Mouse (Mus musculus) spleen, embryonic (tissue): Measurements from ENCODE around the gene Sox30.

Experiments used
- CTCF ChIA-PET: fragments of 350-600 bp; sonication (Branson Sonifier 250); formaldehyde crosslinking; loops from one replicate; lab custom pipeline; 2022; lab: Charles Lee

The Sox30 gene

DNA sequence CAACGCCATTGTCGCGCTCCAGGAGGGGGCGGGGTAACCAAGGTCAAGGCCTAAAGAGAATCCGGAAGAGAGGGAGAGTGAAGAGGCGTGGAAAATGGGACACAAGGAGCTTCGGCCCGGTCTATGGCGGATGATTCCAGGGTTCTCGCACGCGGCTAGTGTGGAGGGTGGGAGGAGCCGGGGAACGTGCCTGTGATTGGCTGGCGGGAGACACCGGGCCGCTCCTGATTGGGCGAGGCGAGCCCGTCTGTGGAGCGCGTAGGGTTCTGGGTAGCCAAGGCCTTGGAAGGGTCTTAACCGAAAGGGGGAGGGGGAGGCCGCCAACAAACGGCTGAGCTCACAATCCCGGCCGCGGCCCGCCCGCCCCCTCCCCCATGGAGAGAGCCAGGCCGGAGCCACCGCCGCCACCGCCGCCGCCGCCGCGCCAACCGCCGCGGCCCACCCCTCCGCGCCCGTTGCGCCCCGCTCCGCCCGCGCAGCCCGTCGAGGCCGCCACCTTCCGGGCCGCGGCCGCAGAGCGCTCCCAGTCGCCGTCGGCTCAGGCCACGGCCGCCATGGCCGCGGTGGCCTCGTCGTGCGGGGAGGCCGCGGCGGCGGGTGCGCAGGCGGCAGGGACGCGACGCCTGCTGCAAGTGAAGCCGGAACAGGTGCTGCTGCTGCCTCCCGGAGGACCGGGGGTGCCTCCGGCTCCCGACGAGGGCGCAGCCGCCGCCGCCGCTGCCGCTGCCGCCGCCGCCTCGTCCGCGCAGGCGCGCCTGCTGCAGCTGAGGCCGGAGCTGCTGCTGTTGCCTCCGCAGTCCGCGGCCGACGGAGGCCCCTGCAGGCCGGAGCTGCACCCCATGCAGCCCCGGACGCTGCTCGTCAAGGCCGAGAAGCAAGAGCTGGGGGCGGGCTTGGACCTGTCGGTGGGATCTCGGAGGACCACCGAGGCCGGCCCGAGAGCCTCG lies at the start of gene Sox30:
Sox30 (plus strand) TSS at position 365 of the 947 bp plus-strand sequence.
- CTCF ChIA-PET = no interaction called here

DNA sequence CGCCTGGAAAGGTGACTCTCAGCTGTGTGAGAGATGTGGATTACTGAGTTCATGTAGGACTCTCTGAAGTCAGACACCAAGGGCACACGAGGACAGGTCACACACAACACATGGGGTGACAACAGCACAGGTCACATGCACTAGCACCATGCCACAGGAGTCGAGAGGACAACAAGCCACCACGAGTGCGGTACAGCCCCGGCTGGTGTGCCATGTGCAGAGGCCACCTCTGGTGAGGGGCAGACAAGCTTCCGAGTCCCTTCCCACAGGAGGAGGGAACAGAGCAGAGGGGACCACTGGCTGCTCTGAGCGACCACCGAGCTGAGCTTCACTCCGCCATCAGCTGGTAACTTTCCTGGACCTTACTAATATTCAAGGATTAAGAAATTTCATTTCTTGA lies 47.3 kb upstream of the Sox30 start:
- CTCF ChIA-PET = interaction anchor here (0.6 kb wide), 1 partner anchor 179 kb away, joined by 6 read pairs; no protein-coding TSS in a partner anchor

DNA sequence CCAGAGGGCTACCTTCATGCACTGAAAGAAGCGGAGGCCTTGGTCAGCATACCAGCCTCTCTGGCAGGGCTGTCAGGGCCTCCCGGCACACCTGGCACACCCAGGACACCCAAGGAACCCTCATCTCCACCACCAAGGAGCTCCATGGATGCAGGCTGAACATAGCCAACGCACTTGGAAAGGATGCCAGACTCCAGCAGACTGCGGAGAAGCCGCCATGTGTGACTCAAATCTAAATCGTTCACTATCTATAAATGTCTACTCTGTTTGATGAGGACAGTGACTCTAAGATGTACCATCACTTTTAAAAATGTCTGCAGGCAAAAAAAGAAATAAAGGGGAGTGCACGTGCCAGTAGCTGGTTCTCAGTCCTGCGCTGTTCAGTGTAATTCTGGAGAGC lies 42.6 kb upstream of the Sox30 start:
- CTCF ChIA-PET = no interaction called here

DNA sequence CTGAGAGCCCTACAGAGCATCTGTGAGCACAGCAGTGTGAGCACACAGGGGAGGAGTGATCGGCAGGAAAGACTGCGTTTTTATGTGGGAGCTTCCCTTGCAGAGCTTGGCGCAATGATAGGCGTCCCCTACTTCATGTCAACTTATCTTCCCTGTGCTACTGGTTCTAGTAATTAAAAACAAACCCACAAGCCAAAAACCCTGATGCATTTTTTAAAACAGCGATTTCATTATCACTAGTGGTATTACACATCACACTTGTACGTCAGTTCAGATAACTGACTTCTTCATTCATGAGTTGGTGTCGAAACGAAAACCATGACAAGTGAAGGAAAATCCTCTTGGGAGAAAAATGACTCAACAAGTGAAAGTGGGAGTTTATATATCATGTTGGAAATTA lies 41.2 kb upstream of the Sox30 start:
- CTCF ChIA-PET = interaction anchor here (1.5 kb wide), 1 partner anchor 12 kb away, joined by 7 read pairs; no protein-coding TSS in a partner anchor

DNA sequence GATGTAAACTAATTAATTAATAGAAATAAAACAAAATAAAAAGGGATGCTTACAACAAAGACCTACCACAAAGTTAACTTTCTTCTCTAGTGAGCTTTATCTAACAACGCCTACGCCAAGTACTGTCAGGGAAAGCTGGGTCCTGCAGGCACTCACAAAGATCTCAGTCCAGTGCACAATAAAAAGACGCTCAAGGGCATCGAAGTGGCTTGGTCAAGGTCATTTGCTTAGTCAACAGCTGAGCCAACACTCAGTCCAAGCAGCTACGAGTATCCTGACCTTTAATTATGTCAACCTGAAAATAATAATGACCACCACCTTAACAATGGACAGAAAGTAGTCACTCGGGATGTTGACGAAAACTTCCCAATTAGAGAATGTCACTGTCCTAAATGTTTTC lies 37.8 kb upstream of the Sox30 start:
- CTCF ChIA-PET = no interaction called here

DNA sequence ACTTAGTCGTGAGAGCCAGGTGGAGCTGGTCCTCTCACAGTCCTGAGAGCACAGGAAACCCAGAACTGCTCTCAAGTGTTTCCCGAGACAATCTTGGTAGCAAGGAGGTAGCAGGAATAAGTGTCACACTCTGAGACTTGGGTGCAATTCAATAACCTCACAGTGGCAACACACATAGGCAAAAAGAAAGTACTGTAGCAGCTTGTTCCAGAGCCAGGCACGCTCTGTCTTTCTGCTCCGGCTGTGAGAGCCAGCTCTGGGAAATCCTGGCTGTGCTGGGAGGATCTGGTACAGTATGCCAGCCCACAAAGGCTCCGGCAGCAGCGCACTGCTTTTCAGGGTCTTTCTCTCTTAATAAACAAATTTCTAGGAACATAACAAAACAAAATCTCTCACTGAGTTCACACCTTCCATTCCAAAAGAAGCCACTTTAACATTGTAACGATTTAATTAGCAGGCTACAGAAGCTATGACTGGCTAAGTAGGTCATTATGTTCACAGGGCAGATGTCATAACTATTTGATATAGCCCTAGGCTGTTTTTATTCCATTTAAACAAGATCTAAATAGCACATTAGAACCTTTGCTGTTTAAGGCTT lies 36.9 kb upstream of the Sox30 start:
- CTCF ChIA-PET = no interaction called here

DNA sequence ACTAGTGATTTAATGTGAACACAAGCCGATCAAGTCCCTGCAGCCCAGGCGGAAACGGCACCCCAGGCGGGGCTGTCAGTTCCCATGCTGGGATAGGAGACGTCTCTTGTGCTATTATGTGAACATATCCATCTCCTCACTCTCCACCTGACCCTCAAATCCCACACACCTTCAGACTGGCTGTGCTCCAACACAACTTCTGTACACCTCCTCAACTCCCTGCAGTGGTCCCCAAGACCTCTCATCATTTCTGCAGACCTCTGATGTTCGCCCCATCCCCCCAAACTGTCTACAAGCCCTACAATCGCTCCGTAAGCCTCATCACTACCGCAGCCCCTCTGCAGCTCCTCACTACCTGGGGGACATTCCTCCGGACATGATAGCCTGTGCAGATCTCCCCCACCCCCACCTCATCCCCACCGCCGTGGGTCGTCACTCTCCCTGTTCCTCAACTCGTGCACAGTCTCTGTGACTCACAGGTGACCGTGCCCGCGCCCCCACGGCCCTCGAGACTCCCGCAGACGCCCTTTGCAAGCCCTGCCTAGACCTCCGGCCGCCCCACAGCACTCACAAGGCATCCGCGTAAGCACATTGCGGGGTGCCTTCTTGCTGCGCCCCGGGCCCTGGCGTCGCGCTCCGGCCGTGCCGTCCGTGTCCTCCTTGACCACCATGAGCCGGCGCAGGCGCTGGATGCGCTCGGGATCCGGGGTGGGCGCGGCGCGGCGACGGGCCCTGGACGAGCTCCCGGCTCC lies 36.0 kb upstream of the Sox30 start:
- CTCF ChIA-PET = no interaction called here

DNA sequence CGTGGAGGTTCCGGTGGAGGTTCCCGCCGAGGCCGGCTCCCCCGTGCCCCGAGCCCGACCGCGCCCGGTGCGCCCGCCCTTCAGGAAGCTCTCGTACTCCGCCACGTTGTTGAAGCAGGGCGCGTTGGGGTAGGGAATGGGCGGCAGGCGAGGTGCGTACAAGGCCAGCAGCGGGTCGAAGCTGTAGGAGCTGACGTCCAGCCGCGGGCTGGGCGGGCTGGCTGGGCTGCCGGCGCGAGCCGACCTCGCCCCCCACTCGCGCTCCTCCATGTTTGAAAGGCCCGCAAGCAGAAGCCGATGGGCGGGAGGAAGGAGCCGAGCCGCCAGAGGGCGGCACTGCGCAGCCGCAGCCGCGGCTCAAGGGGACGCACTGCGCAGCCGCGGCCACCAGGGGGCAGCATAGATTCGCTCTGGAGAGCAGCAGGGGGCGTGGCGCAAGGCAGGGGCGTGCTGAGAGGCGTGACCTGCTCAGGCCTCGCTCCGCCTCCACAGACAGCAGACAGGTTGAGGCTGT lies 35.4 kb upstream of the Sox30 start, which contains the start of gene Lsm11:
Lsm11 (minus strand) TSS at position 293 of the 514 bp plus-strand sequence.
- CTCF ChIA-PET = no interaction called here

DNA sequence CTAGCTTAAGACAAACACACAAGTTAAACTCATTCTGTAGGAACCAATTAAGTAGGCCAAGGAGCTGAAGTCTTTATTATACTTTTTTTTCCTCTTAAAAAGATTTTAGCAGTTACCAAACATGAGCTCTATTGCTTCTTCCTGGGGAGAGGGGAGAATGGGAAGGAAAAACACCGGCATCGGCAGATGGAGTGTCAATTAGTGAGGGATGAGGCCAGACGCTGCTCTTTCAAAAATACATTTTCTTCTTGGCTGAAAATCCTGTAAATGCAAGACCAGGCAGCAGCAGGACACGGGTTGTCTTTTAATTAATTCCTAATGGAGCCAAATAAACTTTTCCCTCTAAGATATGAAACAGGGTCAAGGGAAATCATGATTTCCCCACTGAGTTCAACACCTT lies 33.3 kb upstream of the Sox30 start:
- CTCF ChIA-PET = no interaction called here

DNA sequence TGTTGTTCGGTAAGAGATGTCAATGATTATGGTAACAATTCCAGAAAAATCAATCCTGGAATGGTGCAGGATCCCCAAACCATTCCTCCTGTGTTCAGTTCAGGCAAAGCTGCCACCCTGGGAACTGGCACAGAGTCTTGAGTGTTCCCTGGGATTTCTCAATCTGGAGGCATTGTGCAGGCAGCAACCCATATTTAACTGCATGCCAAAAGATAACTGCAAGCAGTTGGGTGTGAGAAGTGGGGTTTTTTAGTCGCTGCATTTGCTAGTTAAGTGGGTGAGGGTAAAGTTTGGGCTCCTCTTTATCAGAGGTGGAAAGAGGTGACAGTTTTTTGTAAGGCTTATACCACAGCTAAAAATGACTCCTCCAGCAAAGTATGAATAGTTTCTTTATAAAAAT lies 32.6 kb upstream of the Sox30 start:
- CTCF ChIA-PET = no interaction called here

DNA sequence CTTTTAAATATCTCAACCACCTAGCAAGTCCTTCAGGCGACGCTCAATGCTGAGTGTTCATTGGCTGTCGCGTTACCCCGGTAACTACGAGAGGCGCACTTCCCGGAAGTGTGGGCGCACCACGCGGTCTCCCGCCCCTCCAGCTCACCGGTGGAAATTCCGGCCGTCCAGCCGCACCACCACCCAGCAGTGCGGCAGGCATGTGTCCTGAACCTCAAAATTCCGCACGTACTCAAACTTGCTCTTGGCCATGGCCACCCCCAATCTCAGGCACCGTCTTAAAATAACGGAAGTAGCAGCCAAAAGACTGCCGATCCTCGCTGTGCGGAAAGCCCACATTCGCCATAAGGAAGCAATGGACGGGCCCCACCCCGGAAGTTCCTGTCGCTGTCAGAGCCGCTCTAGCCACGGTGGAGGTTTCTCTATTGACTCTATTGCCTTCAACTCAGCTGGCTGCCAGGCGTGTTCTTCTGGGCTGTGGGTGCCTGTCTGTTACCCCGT lies 24.9 kb upstream of the Sox30 start, which contains the start of gene Thg1l:
Thg1l (minus strand) TSS at position 368 of the 501 bp plus-strand sequence.
- CTCF ChIA-PET = interaction anchor here (0.6 kb wide), 1 partner anchor 9 kb away, joined by 3 read pairs; no protein-coding TSS in a partner anchor

DNA sequence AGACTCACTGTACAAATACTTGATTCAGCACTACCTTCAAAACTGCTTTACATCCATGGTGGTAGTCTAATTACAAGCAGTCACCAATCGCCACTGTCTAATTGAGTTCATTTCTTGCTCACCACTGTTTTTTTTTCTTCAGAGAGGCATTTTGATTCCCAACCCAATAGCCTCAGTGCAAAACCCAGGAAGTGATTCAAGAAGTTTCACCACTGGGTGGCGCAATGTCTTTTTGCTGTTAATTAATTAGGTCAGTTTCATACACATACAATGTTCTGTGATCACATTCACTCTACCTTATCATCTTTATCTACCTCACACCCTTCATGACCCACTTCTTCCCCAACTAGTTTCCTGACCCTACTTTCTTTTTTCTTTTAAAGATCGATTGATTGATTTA lies 20.5 kb upstream of the Sox30 start:
- CTCF ChIA-PET = no interaction called here

DNA sequence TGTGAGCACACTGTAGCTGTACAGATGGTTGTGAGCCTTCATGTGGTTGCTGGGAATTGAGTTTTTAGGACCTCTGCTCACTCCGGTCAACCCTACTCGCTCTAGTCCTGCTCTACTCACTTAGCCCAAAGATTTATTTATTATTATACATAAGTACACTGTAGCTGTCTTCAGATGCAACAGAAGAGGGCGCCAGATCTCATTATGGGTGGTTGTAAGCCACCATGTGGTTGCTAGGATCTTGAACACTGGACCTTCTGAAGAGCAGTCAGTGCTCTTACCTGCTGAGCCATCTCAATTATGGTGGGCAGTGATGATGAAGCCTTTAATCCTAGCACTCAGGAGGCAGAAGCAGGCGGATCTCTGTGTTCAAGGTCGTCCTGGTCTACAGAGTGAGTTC lies 20.1 kb upstream of the Sox30 start:
- CTCF ChIA-PET = no interaction called here

DNA sequence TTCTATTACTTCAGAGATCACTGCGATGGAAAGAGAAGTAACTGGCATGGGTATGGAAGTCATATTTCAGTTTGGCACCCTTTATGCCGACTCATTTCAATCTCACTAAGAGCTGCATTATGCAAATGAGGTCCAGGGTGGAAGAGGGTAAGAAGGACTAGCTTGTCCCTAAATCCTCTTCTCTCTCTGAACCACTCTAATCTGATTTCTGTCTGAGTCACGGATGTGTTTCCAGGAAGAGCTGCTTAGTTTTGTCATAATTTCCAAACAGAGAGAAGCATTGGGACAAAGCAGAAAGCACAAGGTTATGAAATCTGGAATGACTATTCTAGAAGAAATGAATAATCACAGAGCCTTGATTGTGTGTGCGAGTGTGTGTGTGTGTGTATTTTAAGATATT lies 13.2 kb upstream of the Sox30 start:
- CTCF ChIA-PET = interaction anchor here (0.5 to 1.1 kb wide), 2 partner anchors 97 to 552 kb away, joined by 3 read pairs; no protein-coding TSS in a partner anchor

DNA sequence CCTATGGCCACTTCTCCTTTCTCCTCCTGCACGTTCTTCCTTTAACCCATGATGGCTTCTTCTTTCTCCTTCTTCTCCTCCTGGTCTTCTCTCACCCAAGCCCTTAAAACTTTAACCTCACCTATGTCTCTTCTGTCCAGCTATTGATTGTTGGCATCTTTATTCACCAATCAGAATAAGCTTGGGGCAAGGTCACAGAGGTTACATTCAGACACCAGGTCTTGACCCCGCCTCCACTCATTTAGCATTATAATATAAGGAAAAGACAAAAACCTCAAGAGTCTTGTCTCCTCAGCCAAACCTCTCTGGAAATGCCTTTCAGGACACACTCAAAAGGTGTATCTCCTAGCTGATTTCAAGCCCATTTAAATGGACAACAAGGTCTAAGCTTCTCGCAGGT lies 11.6 kb upstream of the Sox30 start:
- CTCF ChIA-PET = no interaction called here

DNA sequence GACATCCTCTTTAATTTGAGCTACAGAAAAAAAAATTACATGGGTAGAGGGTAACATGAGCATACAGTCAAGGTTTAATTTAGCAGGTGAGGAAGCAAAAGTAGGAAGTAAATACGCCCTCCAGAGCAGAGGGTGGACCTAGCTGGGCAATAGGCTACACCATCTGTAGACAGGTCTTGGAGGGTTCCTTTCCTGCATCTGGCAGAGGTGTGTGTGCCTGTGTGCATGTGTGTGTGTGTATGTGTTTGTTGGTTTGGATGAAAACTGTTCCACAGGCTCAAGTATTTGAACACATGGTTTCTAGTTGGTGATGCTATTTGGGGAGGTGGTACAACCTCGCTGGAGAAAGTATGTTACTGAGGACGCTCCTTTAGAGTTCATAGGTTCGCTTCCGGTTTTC lies 6.5 kb upstream of the Sox30 start:
- CTCF ChIA-PET = no interaction called here

DNA sequence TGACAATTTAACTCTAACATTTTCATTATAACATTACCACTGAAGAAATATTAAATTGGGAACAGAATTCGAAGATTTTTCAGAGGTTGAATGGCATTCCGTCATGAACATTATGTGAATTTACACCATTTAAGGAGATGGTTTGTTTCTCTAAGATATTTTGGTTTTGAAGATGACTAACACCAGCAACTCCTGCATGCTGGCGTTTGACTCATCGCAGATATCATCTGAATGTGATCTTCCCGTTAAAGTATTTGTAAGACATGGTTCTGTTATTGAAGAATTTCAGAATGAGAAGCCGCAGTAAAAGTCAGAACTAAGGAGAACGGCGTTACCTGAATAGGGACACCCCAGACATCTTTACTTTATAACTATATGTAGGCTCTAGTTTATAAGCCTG lies 5.6 kb upstream of the Sox30 start:
- CTCF ChIA-PET = no interaction called here

DNA sequence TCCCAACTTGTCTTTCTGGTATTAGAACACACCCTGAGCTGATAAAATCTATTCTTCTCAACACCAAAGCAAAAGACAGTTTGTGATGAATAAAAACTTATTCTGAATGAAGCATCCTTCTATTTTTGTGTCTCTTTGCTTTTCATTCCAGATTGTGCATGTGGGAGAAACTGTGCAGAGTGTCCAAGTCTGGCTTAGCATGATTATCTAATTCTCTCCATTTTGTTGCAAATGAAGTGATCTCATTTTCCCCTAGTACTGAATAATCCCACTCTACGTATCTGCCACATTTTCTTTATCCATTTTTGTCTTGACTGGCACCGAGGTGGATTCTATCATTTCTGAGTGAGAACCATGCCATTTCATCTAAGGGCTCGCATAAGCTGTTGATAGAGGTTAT lies 4.0 kb upstream of the Sox30 start:
- CTCF ChIA-PET = no interaction called here

DNA sequence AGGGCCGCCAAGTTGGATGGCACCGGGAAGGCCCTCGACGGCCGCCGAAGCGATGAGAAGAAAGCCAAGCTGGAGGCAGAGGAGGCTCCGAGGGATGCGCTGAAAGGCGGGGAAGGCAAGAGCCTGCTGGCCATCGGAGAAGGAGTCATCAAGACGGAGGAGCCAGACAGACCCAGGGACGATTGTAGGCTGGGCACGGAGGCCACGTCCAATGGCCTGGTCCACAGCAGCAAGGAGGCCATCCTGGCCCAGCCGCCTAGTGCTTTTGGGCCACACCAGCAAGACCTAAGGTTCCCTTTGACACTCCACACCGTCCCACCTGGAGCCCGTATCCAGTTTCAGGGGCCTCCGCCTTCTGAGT lies 763 bp downstream of the Sox30 start:
- CTCF ChIA-PET = no interaction called here

DNA sequence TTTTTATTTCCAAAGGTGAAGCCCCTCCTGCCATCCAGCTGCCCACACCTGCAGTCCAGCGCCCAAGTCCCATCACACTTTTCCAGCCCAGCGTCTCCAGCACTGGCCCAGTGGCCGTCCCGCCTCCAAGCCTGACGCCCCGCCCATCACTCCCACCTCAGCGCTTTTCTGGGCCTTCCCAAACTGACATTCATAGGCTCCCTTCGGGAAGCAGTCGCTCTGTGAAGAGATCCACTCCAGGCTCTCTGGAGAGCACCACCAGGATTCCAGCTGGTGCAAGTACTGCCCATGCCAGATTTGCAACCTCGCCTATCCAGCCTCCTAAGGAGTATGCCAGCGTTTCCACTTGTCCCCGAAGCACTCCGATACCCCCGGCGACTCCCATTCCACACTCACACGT lies 11.5 kb downstream of the Sox30 start:
- CTCF ChIA-PET = no interaction called here

DNA sequence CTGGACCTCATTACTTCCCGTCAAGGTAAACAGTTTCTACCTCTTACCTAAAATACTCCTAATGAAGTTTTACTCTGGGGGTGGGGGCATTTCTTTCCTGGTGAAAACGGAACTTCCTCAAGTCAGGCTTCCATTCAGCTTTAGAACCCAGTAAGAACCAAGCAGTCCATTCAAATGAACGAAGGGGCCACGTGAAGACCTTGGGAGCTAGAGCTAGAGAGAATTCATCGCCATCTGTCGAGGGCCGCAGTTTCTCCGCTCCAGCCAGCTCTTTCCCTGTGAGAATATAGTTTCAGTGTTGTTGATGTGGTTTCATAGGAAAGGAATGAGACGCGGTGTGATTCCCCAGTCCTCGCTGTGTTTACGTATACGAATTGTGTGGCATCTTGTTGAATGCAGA lies 12.0 kb downstream of the Sox30 start:
- CTCF ChIA-PET = no interaction called here

DNA sequence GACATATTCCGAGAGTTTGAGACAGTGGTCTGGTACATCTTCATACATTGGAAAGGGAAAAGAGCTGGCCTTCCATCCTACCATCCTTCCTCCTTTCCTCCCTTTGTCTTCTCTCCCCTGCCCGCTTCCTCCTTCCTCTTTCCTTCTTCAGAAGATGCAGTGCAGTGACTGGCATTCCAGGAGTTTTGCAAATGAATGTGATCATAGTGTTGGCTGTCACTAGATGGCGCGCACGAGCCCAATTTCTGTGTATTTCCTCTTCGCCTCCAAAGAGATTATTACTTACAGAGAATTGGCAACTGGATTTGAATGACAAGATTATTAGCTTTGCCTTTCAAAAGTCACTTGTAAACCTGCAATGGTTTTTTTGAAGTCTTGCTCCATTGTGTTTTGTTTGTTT lies 36.0 kb downstream of the Sox30 start:
- CTCF ChIA-PET = no interaction called here
